Mouse (Mus musculus): Measurements from ENCODE around the gene 2410141K09Rik.
"Not testable (repeated sequence)": the region's sequence is repeated elsewhere in the genome, so short reads cannot be mapped to it uniquely, and the experiment has no call there.

DNA sequence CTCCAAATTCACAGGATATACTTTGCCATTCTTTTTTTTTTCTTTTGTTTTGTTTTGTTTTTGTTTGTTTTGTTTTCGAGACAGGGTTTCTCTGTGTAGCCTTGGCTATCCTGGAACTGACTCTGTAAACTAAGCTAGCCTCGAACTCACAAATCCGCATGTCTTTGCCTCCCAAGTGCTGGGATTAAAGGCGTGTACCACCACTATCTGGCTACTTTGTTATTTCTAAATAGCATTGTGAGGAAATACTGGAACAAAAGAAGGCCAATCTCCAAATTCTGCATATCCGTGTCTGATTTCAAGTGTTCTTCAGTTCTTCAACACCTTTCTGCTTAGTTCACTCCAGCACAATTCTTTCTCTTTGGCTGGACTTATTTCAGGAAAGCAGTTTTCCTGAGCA, 14.1 kb downstream of the 2410141K09Rik start:
- not testable (repeated sequence) for TF ChIP-seq CTCF (IDR thresholded peaks at IDR 0.05); POLR2A (IDR thresholded peaks at IDR 0.05; ENCODE audit: insufficient read depth, low read depth, low read length)
